Mouse (Mus musculus) liver, adult 2 months (tissue): ENCODE results near the gene D630039A03Rik.

Experiments used
- CTCF ChIP-seq: fragments of 200-500 bp; IDR thresholded peaks from 2 replicates; pipeline ENCODE4 v1.5.1; 2011; ENCODE audit warnings: low read depth, low read length, control low read depth
- POLR2A ChIP-seq: fragments of 200-500 bp; IDR thresholded peaks from 2 replicates; pipeline ENCODE4 v1.6.1; 2011; ENCODE audit warnings: low read length, control low read depth; ENCODE audit not compliant: insufficient read depth; ENCODE audit errors: extremely low read depth

- no peak for TF ChIP-seq POLR2A
- TF ChIP-seq CTCF, result no peak
These were observed 29.8 kb downstream of the D630039A03Rik start for GRCm38 (mm10) chr4:57886066-57886887.
